Mouse (Mus musculus) myocyte (in vitro differentiated cells): ENCODE measurements around the gene Vps9d1. TPM values are rescaled to one million over a fixed set of nuclear protein-coding genes. Genes with fewer than 3 reads are reported as not detected.

Experiments used
- H3K27me3 ChIP-seq: one replicate; pipeline ENCODE4 v1.6.1; 2011; ENCODE audit not compliant: control insufficient read depth, insufficient read depth, insufficient read length
- H3K36me3 ChIP-seq: one replicate; pipeline ENCODE4 v1.6.1; 2011; ENCODE audit not compliant: control insufficient read depth, insufficient read depth
- H3K4me2 ChIP-seq: one replicate; pipeline ENCODE4 v1.6.1; 2011; ENCODE audit warnings: low read depth, control low read depth
- H3K4me3 ChIP-seq: one replicate; pipeline ENCODE4 v1.5.1; 2011; ENCODE audit warnings: mild to moderate bottlenecking, control low read depth, moderate library complexity
- H3K79me2 ChIP-seq: one replicate; pipeline ENCODE4 v1.6.1; 2011; ENCODE audit not compliant: control insufficient read depth, insufficient read depth
- H3ac ChIP-seq: one replicate; pipeline ENCODE4 v1.6.1; 2011; ENCODE audit not compliant: control insufficient read depth, insufficient read length
- CEBPB ChIP-seq: IDR thresholded peaks from 2 replicates; pipeline ENCODE4 v1.6.1; 2011; ENCODE audit warnings: mild to moderate bottlenecking, moderate library complexity; ENCODE audit not compliant: poor library complexity, insufficient read depth, severe bottlenecking
- E2F4 ChIP-seq: IDR thresholded peaks from one replicate; pipeline ENCODE4 v1.6.1; 2011; ENCODE audit warnings: mild to moderate bottlenecking, control low read depth, moderate library complexity; ENCODE audit not compliant: insufficient read depth
- MAX ChIP-seq: IDR thresholded peaks from one replicate; pipeline ENCODE4 v1.6.1; 2011; ENCODE audit warnings: low read depth, mild to moderate bottlenecking, control low read depth
- MYOD1 ChIP-seq, 3 experiments: IDR thresholded peaks; one replicate each; pipeline ENCODE4 v1.6.1; 2011; ENCODE audit warnings: control low read depth in 2 of 3, low read depth in 2 of 3, mild to moderate bottlenecking in 2 of 3, moderate library complexity in 1 of 3; ENCODE audit not compliant: insufficient read length in 2 of 3, control insufficient read depth in 1 of 3
- MYOG ChIP-seq, 3 experiments: IDR thresholded peaks; one replicate each; pipeline ENCODE4 v1.6.1; 2011; ENCODE audit warnings: control low read depth in 2 of 3, low read depth in 2 of 3, mild to moderate bottlenecking in 2 of 3; ENCODE audit not compliant: insufficient read length in 2 of 3, control insufficient read depth in 1 of 3, insufficient read depth in 1 of 3
- POLR2A ChIP-seq: IDR thresholded peaks from one replicate; pipeline ENCODE4 v1.6.1; 2011; ENCODE audit warnings: low read depth, mild to moderate bottlenecking, control low read depth, moderate library complexity; ENCODE audit not compliant: insufficient read length
- POLR2AphosphoS2 ChIP-seq: IDR thresholded peaks from one replicate; pipeline ENCODE4 v1.6.1; 2011; ENCODE audit warnings: low read depth, control low read depth; ENCODE audit not compliant: insufficient read length
- REST ChIP-seq: IDR thresholded peaks from one replicate; pipeline ENCODE4 v1.6.1; 2011; ENCODE audit warnings: mild to moderate bottlenecking, control low read depth, moderate library complexity; ENCODE audit not compliant: insufficient read depth, insufficient read length
- SRF ChIP-seq: IDR thresholded peaks from one replicate; pipeline ENCODE4 v1.6.1; 2011; ENCODE audit warnings: low read depth; ENCODE audit not compliant: control insufficient read depth, insufficient read length
- TCF12 ChIP-seq: IDR thresholded peaks from one replicate; pipeline ENCODE4 v1.6.1; 2011; ENCODE audit warnings: mild to moderate bottlenecking, control low read depth; ENCODE audit not compliant: poor library complexity, insufficient read depth, severe bottlenecking
- TCF3 ChIP-seq: IDR thresholded peaks from one replicate; pipeline ENCODE4 v1.6.1; 2011; ENCODE audit warnings: low read depth, control low read depth; ENCODE audit not compliant: insufficient read length
- USF1 ChIP-seq: IDR thresholded peaks from one replicate; pipeline ENCODE4 v1.6.1; 2011; ENCODE audit warnings: low read depth, mild to moderate bottlenecking, control low read depth, moderate library complexity
- polyA plus RNA-seq: library from polyadenylated mRNA; unstranded; fragments of >200 nt; fragmentation: generic; extraction: Trizol; gene quantifications from one replicate; pipeline ENCODE4 v1.2.1, GENCODE M21; 2012; ENCODE audit warnings: missing spikeins

Gene Vps9d1
- polyA plus RNA-seq, 1 experiment: 12.7 TPM

GRCm38 (mm10) chr8:123235520-123236497, 18.3 kb downstream of the Vps9d1 start, which contains the start of gene Spata2l:
Gene Spata2l (minus strand): TSS chr8:123236233.
- Histone ChIP-seq H3K79me2 (no peaks in the 10 kb centered on the region), H3K4me2 (peak within 1 kb of the TSS; percentile 79), H3K27me3 (no peaks in the 10 kb centered on the region), H3K4me3 (peak within 1 kb of the TSS; percentile 23), H3K36me3 (no peaks in the 10 kb centered on the region), H3ac (peak within 1 kb of the TSS; percentile 1)
- TF ChIP-seq MYOG (IDR thresholded peaks at IDR 0.05; ENCODE audit: control insufficient read depth in 1 of 3, insufficient read depth in 1 of 3, insufficient read length in 2 of 3, low read depth in 2 of 3) (no peak), POLR2A (peak; percentile 28), TCF12 (no peak), POLR2AphosphoS2 (peak; percentile 18)

- peak overlapping the region; percentile 79 for H3K4me2 ChIP-seq
- no peaks in the 10 kb centered on the region for H3K36me3 ChIP-seq
- H3K27me3 ChIP-seq: no peaks in the 10 kb centered on the region
Measured at GRCm38 (mm10) chr8:123234918-123235519, 19.1 kb downstream of the Vps9d1 start.

GRCm38 (mm10) chr8:123233760-123234159, 20.4 kb downstream of the Vps9d1 start:
- Histone ChIP-seq H3K4me2 (no peak overlapping the region), H3K36me3 (no peaks in the 10 kb centered on the region), H3ac (no peak overlapping the region), H3K27me3 (no peaks in the 10 kb centered on the region), H3K79me2 (no peaks in the 10 kb centered on the region), H3K4me3 (no peak overlapping the region)
- TF ChIP-seq POLR2AphosphoS2: peak; percentile 3
- TF ChIP-seq MYOG (IDR thresholded peaks at IDR 0.05; ENCODE audit: control insufficient read depth in 1 of 3, insufficient read depth in 1 of 3, insufficient read length in 2 of 3, low read depth in 2 of 3): no peak

More at GRCm38 (mm10) chr8:123234918-123235519, 19.1 kb downstream of the Vps9d1 start:
- no peak for TF ChIP-seq REST
- peak; percentile 72 for TF ChIP-seq POLR2AphosphoS2
- H3ac ChIP-seq: no peak overlapping the region
- H3K4me3 ChIP-seq: peak overlapping the region; percentile 23
- no peaks in the 10 kb centered on the region for H3K79me2 ChIP-seq

GRCm38 (mm10) chr8:123233300-123233699, 20.8 kb downstream of the Vps9d1 start:
- TF ChIP-seq TCF12 (no peak), MYOG (IDR thresholded peaks at IDR 0.05; ENCODE audit: control insufficient read depth in 1 of 3, insufficient read depth in 1 of 3, insufficient read length in 2 of 3, low read depth in 2 of 3) (peak in 2 of 3 experiments; percentile 95 to 97), POLR2A (peak; percentile 39), E2F4 (no peak), POLR2AphosphoS2 (peak; percentile 91), TCF3 (peak; percentile 71), SRF (no peak), REST (no peak), MYOD1 (IDR thresholded peaks at IDR 0.05; ENCODE audit: control insufficient read depth in 1 of 3, insufficient read length in 2 of 3, low read depth in 2 of 3) (peak in 2 of 3 experiments; percentile 93), MAX (no peak), USF1 (no peak), CEBPB (no peak)
- no peaks in the 10 kb centered on the region for H3K27me3 ChIP-seq

GRCm38 (mm10) chr8:123232553-123232952, 21.6 kb downstream of the Vps9d1 start:
- no peak overlapping the region for H3K4me3 ChIP-seq
- no peaks in the 10 kb centered on the region for H3K36me3 ChIP-seq
- no peaks in the 10 kb centered on the region for H3K27me3 ChIP-seq
- no peaks in the 10 kb centered on the region for H3K79me2 ChIP-seq
- TF ChIP-seq POLR2AphosphoS2 (peak; percentile 37), MYOG (IDR thresholded peaks at IDR 0.05; ENCODE audit: control insufficient read depth in 1 of 3, insufficient read depth in 1 of 3, insufficient read length in 2 of 3, low read depth in 2 of 3) (no peak)
- H3ac ChIP-seq: no peak overlapping the region
- H3K4me2 ChIP-seq: no peak overlapping the region

More at GRCm38 (mm10) chr8:123233300-123233699, 20.8 kb downstream of the Vps9d1 start:
- no peak overlapping the region for H3K4me3 ChIP-seq
- no peaks in the 10 kb centered on the region for H3K79me2 ChIP-seq
- H3K36me3 ChIP-seq: no peaks in the 10 kb centered on the region
- no peak overlapping the region for H3K4me2 ChIP-seq
- no peak overlapping the region for H3ac ChIP-seq
